Mouse (Mus musculus): ENCODE data around the gene Ppp2r5d.

Gene Ppp2r5d

DNA sequence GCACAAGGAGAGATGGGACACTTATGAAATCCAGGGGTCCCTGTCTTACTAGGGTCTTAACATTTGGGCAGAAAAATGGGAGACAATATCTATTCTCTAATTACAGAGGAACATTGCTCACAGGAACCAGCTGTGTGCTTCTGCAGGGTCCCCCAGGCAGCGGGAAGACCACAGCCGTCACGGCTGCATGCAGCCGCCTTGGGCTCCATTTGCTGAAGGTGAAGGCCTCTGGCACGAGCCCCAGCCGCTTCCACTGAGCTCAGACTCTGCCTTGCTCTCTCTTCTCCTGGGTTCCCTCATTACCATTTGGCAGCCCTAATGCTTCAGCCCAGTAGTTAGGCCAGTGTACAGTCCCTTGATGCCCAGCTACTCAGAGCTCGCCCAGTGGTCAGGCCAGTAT, 16.2 kb upstream of the Ppp2r5d start:
- no peak for DNase-seq (ENCODE audit: low spot score in 2 of 2)

DNA sequence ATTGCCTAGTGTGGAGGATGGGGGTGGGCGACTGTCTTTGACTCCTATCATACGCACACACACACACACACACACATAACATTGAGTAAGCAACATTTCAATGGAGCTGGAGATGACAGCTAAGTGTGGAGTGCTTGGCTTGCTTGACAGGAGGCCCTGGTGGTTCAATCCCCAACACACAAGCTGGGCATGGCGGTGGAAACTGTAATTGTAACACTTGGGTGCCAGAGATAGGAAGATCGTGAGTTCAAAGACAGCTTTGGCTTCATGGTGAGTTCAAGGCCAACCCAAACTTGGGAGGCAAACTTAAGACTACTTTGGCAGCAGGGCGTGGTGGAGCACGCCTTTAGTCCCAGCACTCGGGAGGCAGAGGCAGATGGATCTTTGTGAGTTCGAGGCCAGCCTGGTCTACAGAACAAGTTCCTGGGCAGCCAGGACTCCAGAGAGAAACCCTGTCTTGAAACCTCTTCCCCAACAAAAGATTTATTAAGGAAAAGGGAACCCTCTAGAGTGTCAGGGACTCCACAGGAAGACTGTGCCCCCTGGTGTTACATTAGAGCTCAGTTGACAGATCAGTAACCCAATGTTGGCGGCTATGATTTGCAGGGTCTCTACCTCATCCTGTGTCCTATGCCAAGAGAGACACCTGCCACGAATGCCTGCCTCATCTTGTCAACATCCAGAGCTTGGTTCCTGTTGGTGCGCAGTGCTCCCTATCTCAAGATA, 10.0 kb upstream of the Ppp2r5d start:
- DNase-seq (ENCODE audit: low spot score in 2 of 2): no peak

GRCm38 (mm10) chr17:46713849-46714248, 8.9 kb upstream of the Ppp2r5d start:
- no peak for DNase-seq (ENCODE audit: low spot score in 2 of 2)

DNA sequence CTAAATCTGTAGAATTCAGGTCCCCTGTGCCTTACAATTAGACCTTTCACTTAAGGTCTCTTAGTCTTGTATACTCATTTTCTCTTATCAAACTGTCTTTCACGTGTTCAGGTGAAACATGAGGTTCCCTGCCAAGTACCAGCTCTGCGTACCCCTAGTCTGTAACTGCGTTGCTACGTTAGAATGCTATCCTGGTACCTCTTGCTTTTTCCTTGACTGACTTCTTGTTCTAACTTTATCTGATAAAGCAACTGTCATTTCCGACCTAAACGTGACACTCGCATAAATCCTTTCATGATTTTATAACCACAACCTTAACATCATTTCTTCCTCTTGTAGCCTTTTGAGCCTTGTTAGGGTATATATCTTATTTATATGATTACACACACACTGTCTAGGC, 7.5 kb upstream of the Ppp2r5d start:
- DNase-seq (ENCODE audit: low spot score in 2 of 2): no peak

DNA sequence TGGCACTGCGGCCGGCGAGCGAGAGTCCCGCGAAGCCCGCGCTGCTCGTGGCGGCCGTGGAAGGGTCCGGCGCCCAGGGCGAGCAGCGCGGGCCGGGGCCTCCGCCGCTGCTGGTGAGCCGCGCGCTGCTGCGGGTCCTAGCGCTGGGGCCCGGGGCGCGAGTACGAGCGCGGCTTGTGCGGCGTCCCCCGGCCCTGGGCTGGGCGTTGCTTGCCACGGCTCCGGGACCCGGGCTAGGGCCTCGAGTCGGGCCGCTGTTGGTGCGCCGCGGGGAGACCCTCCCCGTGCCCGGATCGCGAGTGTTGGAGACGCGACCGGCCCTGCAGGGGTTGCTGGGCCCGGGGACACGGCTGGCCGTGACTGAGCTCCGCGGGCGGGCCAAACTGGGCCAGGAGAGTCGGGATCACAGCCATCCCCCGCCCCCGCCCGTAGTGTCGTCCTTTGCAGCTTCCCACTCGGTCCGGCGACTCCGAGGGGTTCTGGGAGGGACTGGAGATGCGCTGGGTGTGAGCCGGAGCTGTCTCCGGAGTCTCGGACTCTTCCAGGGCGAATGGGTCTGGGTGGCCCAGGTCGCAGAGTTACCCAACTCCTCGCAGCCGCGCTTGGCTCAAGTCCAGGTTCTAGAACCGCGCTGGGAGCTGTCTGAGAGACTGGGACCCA, 6.8 kb upstream of the Ppp2r5d start:
- peak in 1 of 2 experiments; percentile 40 for DNase-seq (ENCODE audit: low spot score in 2 of 2)

- DNase-seq (ENCODE audit: low spot score in 2 of 2): peak; percentile 83 to 89
Measured at GRCm38 (mm10) chr17:46710959-46711597, 6.2 kb upstream of the Ppp2r5d start, which contains the start of gene Pex6. Pex6 (plus strand) TSS chr17:46711463.

DNA sequence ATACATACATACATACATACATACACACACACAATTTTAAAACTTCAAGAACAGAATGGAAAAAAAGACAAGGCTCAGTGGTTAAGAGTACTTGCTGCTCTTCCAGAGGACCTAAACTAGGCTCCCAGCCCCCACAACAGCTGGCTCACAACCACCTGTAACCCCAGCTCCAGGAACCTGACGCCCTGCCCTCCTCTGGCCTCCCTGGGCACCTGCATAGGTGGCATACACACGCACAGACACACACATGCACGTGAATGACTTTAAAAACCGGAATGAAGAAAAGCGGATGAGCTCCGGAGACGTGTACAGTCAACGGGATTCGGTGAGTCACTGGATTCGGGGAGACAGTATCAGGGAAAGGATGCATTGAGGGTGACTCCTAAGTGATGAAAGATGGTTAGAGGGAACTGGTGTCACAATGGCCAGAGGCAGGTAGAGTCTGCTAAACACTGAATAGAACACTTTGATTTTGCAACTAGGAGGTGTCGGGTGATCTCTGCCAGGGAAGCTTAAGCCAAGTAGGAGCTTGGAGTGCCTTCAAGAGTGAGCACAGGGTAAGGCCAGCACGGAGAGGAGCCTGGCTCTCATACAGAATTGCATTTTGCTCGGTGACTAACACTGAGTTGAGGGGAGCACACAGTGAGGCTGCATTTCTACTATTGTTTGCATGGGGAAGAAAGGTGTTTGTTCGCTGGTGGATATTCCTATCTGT, 1.6 kb upstream of the Ppp2r5d start:
- no peak for DNase-seq (ENCODE audit: low spot score in 2 of 2)

DNA sequence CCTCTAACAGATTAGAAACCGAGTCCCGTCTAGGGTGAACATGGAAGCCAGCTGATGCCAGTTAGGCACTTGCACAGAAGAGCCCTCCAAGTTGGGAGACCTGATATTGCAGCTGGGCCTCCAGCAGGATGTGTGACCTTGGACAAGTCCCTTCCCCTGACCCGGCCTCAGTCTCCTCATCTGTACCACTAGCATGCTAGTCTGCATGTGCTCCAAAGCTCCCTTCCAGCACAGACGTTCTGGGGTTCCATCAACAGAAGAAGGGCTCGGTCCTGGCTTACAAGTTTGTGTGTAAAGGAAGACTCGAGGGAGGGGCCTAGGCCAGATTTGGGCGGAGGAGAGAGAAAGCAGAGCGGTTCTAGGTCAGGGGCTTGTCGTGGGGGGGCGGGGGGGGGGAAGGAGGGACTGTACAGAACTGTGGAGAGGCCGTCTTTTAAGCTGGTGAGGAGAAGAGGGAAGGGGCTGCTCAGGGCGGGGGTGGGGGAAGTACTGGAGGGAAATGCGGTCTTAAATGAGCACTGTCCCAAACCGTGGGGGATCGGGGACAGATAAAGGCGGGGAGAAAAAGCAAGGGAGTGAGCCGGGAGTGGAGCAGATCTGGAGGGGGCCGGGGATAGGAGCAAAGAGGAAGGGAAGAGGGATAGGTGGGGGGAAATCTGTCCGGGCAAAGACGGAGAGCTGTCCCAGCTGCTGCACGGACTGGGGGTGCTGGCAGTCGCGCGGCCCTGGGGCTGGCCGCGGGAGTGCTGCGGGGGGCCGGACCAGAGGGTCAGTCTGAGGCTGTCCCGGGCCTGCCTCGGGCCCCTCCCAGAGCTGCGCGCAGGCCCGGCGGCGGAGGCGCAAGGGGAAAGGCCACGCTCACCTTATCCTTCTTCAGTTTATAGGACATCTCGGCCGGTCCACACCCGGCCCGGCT, 682 bp downstream of the Ppp2r5d start:
- no peak for DNase-seq (ENCODE audit: low spot score in 2 of 2)

- no peak for DNase-seq (ENCODE audit: low spot score in 2 of 2)
Measured at GRCm38 (mm10) chr17:46702506-46702905, 2.4 kb downstream of the Ppp2r5d start.

GRCm38 (mm10) chr17:46702100-46702499, 2.8 kb downstream of the Ppp2r5d start:
- no peak for DNase-seq (ENCODE audit: low spot score in 2 of 2)

- DNase-seq (ENCODE audit: low spot score in 2 of 2): no peak
Measured at GRCm38 (mm10) chr17:46701489-46701888, 3.4 kb downstream of the Ppp2r5d start.

- DNase-seq (ENCODE audit: low spot score in 2 of 2): no peak
Measured at GRCm38 (mm10) chr17:46699912-46700311, 5.0 kb downstream of the Ppp2r5d start.

GRCm38 (mm10) chr17:46699245-46699644, 5.7 kb downstream of the Ppp2r5d start:
- no peak for DNase-seq (ENCODE audit: low spot score in 2 of 2)

DNA sequence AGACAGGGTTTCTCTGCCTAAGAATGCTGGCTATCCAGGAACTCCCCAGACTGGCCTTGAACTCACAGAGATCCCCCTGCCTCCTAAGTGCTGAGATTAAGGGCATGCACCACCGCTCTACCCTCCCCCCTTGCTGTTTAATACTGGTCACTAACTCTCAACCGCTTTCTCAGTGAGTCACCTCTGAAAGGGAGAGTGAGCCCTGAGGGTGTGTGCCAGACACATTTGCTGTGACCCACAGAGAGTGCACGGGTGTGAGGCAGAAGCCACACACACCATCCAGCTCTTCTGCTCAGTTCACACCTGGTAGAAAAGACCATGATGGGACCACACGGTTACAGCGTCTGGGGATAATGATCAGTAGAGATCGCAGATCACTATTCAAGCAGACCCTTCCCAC, 6.4 kb downstream of the Ppp2r5d start:
- DNase-seq (ENCODE audit: low spot score in 2 of 2): no peak

GRCm38 (mm10) chr17:46694517-46695063, 10.3 kb downstream of the Ppp2r5d start:
- no peak for DNase-seq (ENCODE audit: low spot score in 2 of 2)

DNA sequence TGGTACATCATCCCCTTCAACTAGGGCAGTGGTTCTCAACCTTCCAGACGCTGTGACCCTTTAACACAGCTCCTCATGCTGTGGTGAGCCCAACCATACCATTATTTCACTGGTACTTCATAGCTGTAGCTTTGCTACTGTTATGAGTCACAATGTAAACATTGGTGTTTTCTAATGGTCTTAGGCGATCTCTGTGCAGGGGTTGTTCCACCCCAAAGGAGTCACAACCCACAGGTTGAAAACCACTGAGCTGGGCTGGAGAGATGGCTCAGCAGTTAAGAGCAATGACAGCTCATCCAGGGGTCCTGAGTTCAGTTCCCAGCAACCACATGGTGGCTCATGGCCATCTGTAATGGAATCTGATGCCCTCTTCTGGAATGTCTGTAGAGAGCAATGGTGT, 13.5 kb downstream of the Ppp2r5d start:
- no peak for DNase-seq (ENCODE audit: low spot score in 2 of 2)

- no peak for DNase-seq (ENCODE audit: low spot score in 2 of 2)
Measured at GRCm38 (mm10) chr17:46690665-46691064, 14.2 kb downstream of the Ppp2r5d start.

- DNase-seq (ENCODE audit: low spot score in 2 of 2): no peak
Measured at GRCm38 (mm10) chr17:46685913-46686312, 19.0 kb downstream of the Ppp2r5d start.

- no peak for DNase-seq (ENCODE audit: low spot score in 2 of 2)
Measured at GRCm38 (mm10) chr17:46682654-46683389, 22.1 kb downstream of the Ppp2r5d start.

DNA sequence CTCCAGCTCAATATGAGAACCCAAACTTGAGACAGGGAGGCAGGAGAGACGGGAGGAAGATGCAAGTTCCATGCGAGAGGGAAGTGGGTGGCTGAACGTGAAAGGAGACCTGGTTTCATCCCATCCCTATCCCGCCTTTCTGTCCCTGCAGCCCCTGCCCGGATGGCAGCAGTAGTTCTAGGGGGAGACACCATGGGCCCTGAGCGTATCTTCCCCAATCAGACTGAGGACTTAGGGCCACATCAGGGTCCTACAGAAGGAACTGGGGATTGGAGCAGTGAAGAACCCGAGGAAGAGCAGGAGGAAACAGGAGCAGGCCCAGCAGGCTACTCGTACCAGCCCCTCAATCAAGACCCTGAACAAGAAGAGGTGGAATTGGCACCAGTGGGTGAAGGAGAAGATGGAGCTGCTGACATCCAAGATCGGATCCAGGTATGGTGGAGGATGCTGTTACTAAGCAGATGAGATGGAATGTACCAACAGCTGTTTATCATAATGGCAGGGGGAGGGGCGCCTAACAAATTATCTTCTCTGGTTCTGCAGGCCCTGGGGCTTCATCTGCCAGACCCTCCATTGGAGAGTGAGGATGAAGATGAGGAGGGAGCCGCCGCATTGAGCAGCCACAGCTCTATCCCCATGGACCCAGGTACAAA, 23.3 kb downstream of the Ppp2r5d start:
- no peak for DNase-seq (ENCODE audit: low spot score in 2 of 2)

Measured in urinary bladder, adult 18-20 months (tissue).